Mouse (Mus musculus): ENCODE results near the gene 4930595D18Rik. TPM values are rescaled to one million over a fixed set of nuclear protein-coding genes. Genes with fewer than 3 reads are reported as not detected.

4930595D18Rik gene
- total and polyA plus RNA-seq, 3 experiments, result 0.16 TPM; not detected in 2

GRCm38 (mm10) chr12:111164310-111164751 is 20.0 kb downstream of the 4930595D18Rik start:
- no peaks in the 10 kb centered on the region for H3K4me1 ChIP-seq (ENCODE audit: insufficient read depth, low read depth, low read length)
- no peaks in the 10 kb centered on the region for H3K36me3 ChIP-seq (replicated peaks)
- DNase-seq (ENCODE audit: low spot score), result no peak
- TF ChIP-seq POLR2AphosphoS5 (IDR thresholded peaks at IDR 0.05; ENCODE audit: insufficient replicate concordance, low read depth, low read length), result no peak
- no peak for TF ChIP-seq TAL1 (conservative IDR thresholded peaks at IDR 0.05; ENCODE audit: low read depth, low read length)
- no peak for TF ChIP-seq GATA1 (IDR thresholded peaks at IDR 0.05; ENCODE audit: borderline replicate concordance, low read length)
- TF ChIP-seq GATA2 (IDR thresholded peaks at IDR 0.05; ENCODE audit: borderline replicate concordance, low read depth, low read length), result no peak
- no peak for TF ChIP-seq CTCF (IDR thresholded peaks at IDR 0.05; ENCODE audit: low read depth, low read length)
- no peak overlapping the region for H3K4me3 ChIP-seq (ENCODE audit: low read depth, low read length)
- no peak for ATAC-seq (ENCODE audit: extremely low read depth, insufficient number of reproducible peaks, low FRiP score, poor library complexity, severe bottlenecking)
- H3K27me3 ChIP-seq (ENCODE audit: insufficient read depth, low read length), result peaks cover 36% of the 10 kb centered on the region
- H3K9me3 ChIP-seq (replicated peaks), result peaks cover 10% of the 10 kb centered on the region

DNA sequence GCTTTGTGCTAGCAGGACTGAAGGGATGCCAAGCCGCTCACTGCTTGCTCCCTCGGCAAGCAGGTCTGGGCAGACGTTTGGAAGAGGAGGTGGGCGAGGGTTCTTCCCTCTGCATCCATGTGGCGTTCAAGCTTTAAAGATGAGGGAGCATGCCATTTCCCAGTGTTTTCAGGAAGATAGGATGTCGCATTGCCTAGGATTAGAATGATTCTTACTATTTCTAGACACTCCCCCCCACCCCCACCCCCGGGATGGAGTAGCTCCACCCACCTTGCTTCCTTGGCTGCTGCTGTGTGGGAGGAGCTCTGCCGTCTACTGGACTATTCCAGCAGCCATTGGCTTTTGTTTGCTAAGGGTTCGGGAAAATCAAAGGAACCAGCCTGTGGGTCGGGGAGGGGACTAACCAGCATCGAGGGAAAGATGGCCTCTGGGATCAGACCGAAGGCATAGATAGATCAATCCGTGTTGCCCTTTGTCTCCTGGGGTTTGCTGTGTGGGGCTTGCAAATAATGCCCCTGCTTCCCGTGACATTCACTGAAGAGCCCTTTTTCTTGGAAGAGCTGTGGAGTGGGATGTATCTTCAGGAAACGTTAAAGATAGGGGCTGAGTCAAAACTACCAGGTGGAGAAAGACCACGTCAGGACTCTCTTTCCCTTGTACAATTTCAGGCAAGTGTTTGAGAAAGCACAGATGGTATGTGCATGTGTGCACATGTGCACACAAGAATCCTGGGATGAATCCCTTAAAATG is 21.8 kb downstream of the 4930595D18Rik start:
- TF ChIP-seq GATA2 (IDR thresholded peaks at IDR 0.05; ENCODE audit: borderline replicate concordance, low read depth, low read length), result no peak
- no peak for TF ChIP-seq CTCF (IDR thresholded peaks at IDR 0.05; ENCODE audit: low read depth, low read length)
- TF ChIP-seq TAL1 (conservative IDR thresholded peaks at IDR 0.05; ENCODE audit: low read depth, low read length), result no peak
- TF ChIP-seq POLR2AphosphoS5 (IDR thresholded peaks at IDR 0.05; ENCODE audit: insufficient replicate concordance, low read depth, low read length), result no peak
- TF ChIP-seq GATA1 (IDR thresholded peaks at IDR 0.05; ENCODE audit: borderline replicate concordance, low read length), result no peak
- no peak for DNase-seq (ENCODE audit: low spot score)
- Histone ChIP-seq H3K4me1 (ENCODE audit: insufficient read depth, low read depth, low read length) (no peaks in the 10 kb centered on the region), H3K27me3 (ENCODE audit: insufficient read depth, low read length) (peaks cover 39% of the 10 kb centered on the region), H3K9me3 (replicated peaks) (peaks cover 10% of the 10 kb centered on the region), H3K4me3 (ENCODE audit: low read depth, low read length) (no peak overlapping the region), H3K36me3 (replicated peaks) (no peaks in the 10 kb centered on the region)
- ATAC-seq (ENCODE audit: extremely low read depth, insufficient number of reproducible peaks, low FRiP score, poor library complexity, severe bottlenecking), result no peak

- H3K4me3 ChIP-seq (ENCODE audit: low read depth, low read length), result no peak overlapping the region
- no peak for ATAC-seq (ENCODE audit: extremely low read depth, insufficient number of reproducible peaks, low FRiP score, poor library complexity, severe bottlenecking)
Observed at GRCm38 (mm10) chr12:111161943-111162311, 22.4 kb downstream of the 4930595D18Rik start.

GRCm38 (mm10) chr12:111160871-111161270 is 23.4 kb downstream of the 4930595D18Rik start:
- Histone ChIP-seq H3K4me3 (ENCODE audit: low read depth, low read length) (no peak overlapping the region), H3K27me3 (ENCODE audit: insufficient read depth, low read length) (peaks cover 34% of the 10 kb centered on the region), H3K36me3 (replicated peaks) (no peaks in the 10 kb centered on the region), H3K9me3 (replicated peaks) (peaks cover 5% of the 10 kb centered on the region), H3K4me1 (ENCODE audit: insufficient read depth, low read depth, low read length) (no peaks in the 10 kb centered on the region)
- ATAC-seq (ENCODE audit: extremely low read depth, insufficient number of reproducible peaks, low FRiP score, poor library complexity, severe bottlenecking), result no peak
- DNase-seq (ENCODE audit: low spot score), result no peak
- TF ChIP-seq TAL1 (conservative IDR thresholded peaks at IDR 0.05; ENCODE audit: low read depth, low read length) (no peak), GATA2 (IDR thresholded peaks at IDR 0.05; ENCODE audit: borderline replicate concordance, low read depth, low read length) (no peak), POLR2AphosphoS5 (IDR thresholded peaks at IDR 0.05; ENCODE audit: insufficient replicate concordance, low read depth, low read length) (no peak), GATA1 (IDR thresholded peaks at IDR 0.05; ENCODE audit: borderline replicate concordance, low read length) (no peak), CTCF (IDR thresholded peaks at IDR 0.05; ENCODE audit: low read depth, low read length) (no peak)

More at GRCm38 (mm10) chr12:111161943-111162311, 22.4 kb downstream of the 4930595D18Rik start:
- Histone ChIP-seq H3K36me3 (replicated peaks) (no peaks in the 10 kb centered on the region), H3K27me3 (ENCODE audit: insufficient read depth, low read length) (peaks cover 37% of the 10 kb centered on the region), H3K4me1 (ENCODE audit: insufficient read depth, low read depth, low read length) (no peaks in the 10 kb centered on the region), H3K9me3 (replicated peaks) (peaks cover 9% of the 10 kb centered on the region)
- DNase-seq (ENCODE audit: low spot score), result no peak
- TF ChIP-seq CTCF (IDR thresholded peaks at IDR 0.05; ENCODE audit: low read depth, low read length) (no peak), GATA2 (IDR thresholded peaks at IDR 0.05; ENCODE audit: borderline replicate concordance, low read depth, low read length) (no peak), POLR2AphosphoS5 (IDR thresholded peaks at IDR 0.05; ENCODE audit: insufficient replicate concordance, low read depth, low read length) (no peak), GATA1 (IDR thresholded peaks at IDR 0.05; ENCODE audit: borderline replicate concordance, low read length) (no peak), TAL1 (conservative IDR thresholded peaks at IDR 0.05; ENCODE audit: low read depth, low read length) (no peak)

GRCm38 (mm10) chr12:111159659-111160428 is 24.4 kb downstream of the 4930595D18Rik start:
- ATAC-seq (ENCODE audit: extremely low read depth, insufficient number of reproducible peaks, low FRiP score, poor library complexity, severe bottlenecking) (peak; percentile 8; the same call in 1 of the 2 replicates), DNase-seq (ENCODE audit: low spot score) (no peak)
- no peaks in the 10 kb centered on the region for H3K36me3 ChIP-seq (replicated peaks)
- H3K4me1 ChIP-seq (ENCODE audit: insufficient read depth, low read depth, low read length), result no peaks in the 10 kb centered on the region
- H3K27me3 ChIP-seq (ENCODE audit: insufficient read depth, low read length), result peaks cover 36% of the 10 kb centered on the region
- TF ChIP-seq GATA2 (IDR thresholded peaks at IDR 0.05; ENCODE audit: borderline replicate concordance, low read depth, low read length), result no peak
- no peak for TF ChIP-seq GATA1 (IDR thresholded peaks at IDR 0.05; ENCODE audit: borderline replicate concordance, low read length)
- TF ChIP-seq CTCF (IDR thresholded peaks at IDR 0.05; ENCODE audit: low read depth, low read length), result no peak
- TF ChIP-seq POLR2AphosphoS5 (IDR thresholded peaks at IDR 0.05; ENCODE audit: insufficient replicate concordance, low read depth, low read length), result no peak
- TF ChIP-seq TAL1 (conservative IDR thresholded peaks at IDR 0.05; ENCODE audit: low read depth, low read length), result no peak
- H3K4me3 ChIP-seq (ENCODE audit: low read depth, low read length), result no peak overlapping the region
- no peaks in the 10 kb centered on the region for H3K9me3 ChIP-seq (replicated peaks)

GRCm38 (mm10) chr12:111155756-111156155 is 28.5 kb downstream of the 4930595D18Rik start:
- Histone ChIP-seq H3K36me3 (replicated peaks) (no peaks in the 10 kb centered on the region), H3K9me3 (replicated peaks) (no peaks in the 10 kb centered on the region), H3K27me3 (ENCODE audit: insufficient read depth, low read length) (peaks cover 36% of the 10 kb centered on the region), H3K4me1 (ENCODE audit: insufficient read depth, low read depth, low read length) (no peaks in the 10 kb centered on the region), H3K4me3 (ENCODE audit: low read depth, low read length) (no peak overlapping the region)
- no peak for DNase-seq (ENCODE audit: low spot score)
- no peak for TF ChIP-seq GATA2 (IDR thresholded peaks at IDR 0.05; ENCODE audit: borderline replicate concordance, low read depth, low read length)
- no peak for TF ChIP-seq GATA1 (IDR thresholded peaks at IDR 0.05; ENCODE audit: borderline replicate concordance, low read length)
- TF ChIP-seq CTCF (IDR thresholded peaks at IDR 0.05; ENCODE audit: low read depth, low read length), result no peak
- TF ChIP-seq POLR2AphosphoS5 (IDR thresholded peaks at IDR 0.05; ENCODE audit: insufficient replicate concordance, low read depth, low read length), result no peak
- no peak for TF ChIP-seq TAL1 (conservative IDR thresholded peaks at IDR 0.05; ENCODE audit: low read depth, low read length)
- no peak for ATAC-seq (ENCODE audit: extremely low read depth, insufficient number of reproducible peaks, low FRiP score, poor library complexity, severe bottlenecking)
